Mouse (Mus musculus): Measurements from ENCODE around the gene Rad23b.

- TF ChIP-seq CTCF (IDR thresholded peaks at IDR 0.05; ENCODE audit: low read depth, low read length) (no peak; the same call in 1 of the 2 replicates), POLR2A (IDR thresholded peaks at IDR 0.05; ENCODE audit: borderline replicate concordance, low read depth, low read length) (no peak)
These were observed 59.2 kb downstream of the Rad23b start for GRCm38 (mm10) chr4:55409025-55409424.

Data from bone marrow macrophage, adult 2 months (primary cell).